Comparison of ENCODE assay signal across 22 mouse cellular contexts in the genomic region with DNA sequence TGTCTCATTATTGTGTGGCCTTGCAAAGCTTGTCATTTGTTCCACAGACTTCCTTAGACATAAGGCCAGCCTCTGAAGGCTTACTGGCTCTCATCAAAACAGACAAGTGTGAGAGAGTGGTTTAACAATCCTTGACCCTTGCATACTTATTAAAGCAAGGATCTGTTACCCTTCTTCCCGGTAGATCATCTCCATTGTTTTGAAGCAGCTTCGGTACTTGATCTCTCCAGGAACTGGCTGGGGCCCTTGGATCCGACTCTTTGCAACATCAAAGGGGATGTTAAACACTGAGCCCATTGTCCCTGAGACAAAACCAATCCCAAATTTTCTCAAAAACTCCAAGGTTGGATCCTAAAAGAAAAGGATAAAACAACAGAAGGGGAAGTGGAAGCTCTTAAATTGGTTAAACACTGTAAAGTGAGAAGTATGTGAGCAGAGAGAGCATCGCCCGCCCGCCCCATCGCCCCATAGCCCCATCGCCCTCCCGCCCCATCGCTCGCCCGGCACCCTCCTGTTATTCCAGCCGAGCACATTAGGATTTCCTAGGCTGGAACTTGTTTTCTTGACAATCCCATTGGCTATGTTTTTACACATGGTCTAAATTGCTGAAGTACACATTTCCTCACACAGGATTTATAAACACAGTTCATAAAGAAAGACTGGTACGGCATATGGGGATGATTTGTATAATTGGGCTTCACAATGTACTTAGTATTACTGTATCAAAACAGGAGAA. TPM values are rescaled to one million over a fixed set of nuclear protein-coding genes. Genes with fewer than 3 reads are reported as not detected.
DNase-seq lines count a peak whose midpoint lies in the region; ATAC-seq lines count a peak whose summit lies in the region.
"Had no signal": no experiment of that assay in that cellular context is flagged by ENCODE, and none has a peak within 500 bp of the region (broad histone marks: within the 10 kb centered on the region; RNA-seq: fewer than 3 reads in every experiment).

No protein-coding gene starts in this region.

- no peak for DNase-seq in neural tube, embryonic 10.5 days (ENCODE audit: extremely low spot score, low spot score)
- DNase-seq in embryo, embryonic 11 days: peak; percentile 52
- peak; percentile 21 for DNase-seq in retina, postnatal 1 day
- no peak for DNase-seq in spleen, postnatal 14 days (ENCODE audit: low spot score in 2 of 2)
- DNase-seq in MN1 (ENCODE audit: low spot score): no peak
- DNase-seq: adrenal gland, postnatal 25 days; cerebellum, adult 18-20 months; cerebellum, postnatal 36 days; gastrocnemius, adult 2 months; heart, postnatal 4 days; layer of hippocampus, postnatal 36 days; lung, adult 2 months; lung, postnatal 36 days; right cerebral cortex, postnatal 25 days; thymus, postnatal 4 days had no signal

- WGBS in neural tube, embryonic 12.5 days: 5% methylated on average over 14 of the region's 14 CpGs
- WGBS in embryonic facial prominence, embryonic 15.5 days: 8% methylated on average over 14 of the region's 14 CpGs

- H3K9ac ChIP-seq in neural tube, embryonic 12.5 days: no peak overlapping the region
- no peak overlapping the region for H3K9ac ChIP-seq in embryonic facial prominence, embryonic 15.5 days
- H3K9ac ChIP-seq: heart, embryonic 13.5 days; midbrain, embryonic 12.5 days had no signal

- no peak overlapping the region for H3K4me3 ChIP-seq in neural tube, embryonic 12.5 days
- no peak overlapping the region for H3K4me3 ChIP-seq in embryonic facial prominence, embryonic 15.5 days (replicated peaks)
- H3K4me3 ChIP-seq: erythroblast, embryonic 14.5 days; gastrocnemius, adult 2 months; heart, embryonic 13.5 days; midbrain, embryonic 12.5 days had no signal

- H3K36me3 ChIP-seq in neural tube, embryonic 12.5 days: no peaks in the 10 kb centered on the region
- H3K36me3 ChIP-seq in embryonic facial prominence, embryonic 15.5 days: no peaks in the 10 kb centered on the region
- H3K36me3 ChIP-seq: heart, embryonic 13.5 days; midbrain, embryonic 12.5 days had no signal

- H3K27ac ChIP-seq in neural tube, embryonic 12.5 days: no peak overlapping the region
- H3K27ac ChIP-seq in embryonic facial prominence, embryonic 15.5 days (replicated peaks): no peak overlapping the region
- H3K27ac ChIP-seq: gastrocnemius, adult 2 months; heart, embryonic 13.5 days; midbrain, embryonic 12.5 days had no signal

- H3K4me2 ChIP-seq in neural tube, embryonic 12.5 days (replicated peaks): 0 out of 2 replicates have a peak overlapping the region, but pooled peaks have one; percentile 29
- H3K4me2 ChIP-seq in embryonic facial prominence, embryonic 15.5 days (replicated peaks): peak overlapping the region; percentile 19; the same call in 1 of the 2 replicates
- H3K4me2 ChIP-seq: heart, embryonic 13.5 days; midbrain, embryonic 12.5 days had no signal

- no peaks in the 10 kb centered on the region for H3K4me1 ChIP-seq in neural tube, embryonic 12.5 days
- H3K4me1 ChIP-seq in embryonic facial prominence, embryonic 15.5 days: peaks cover 4% of the 10 kb centered on the region; the same call in 1 of the 2 replicates
- H3K4me1 ChIP-seq: heart, embryonic 13.5 days had no signal

- peaks cover 16% of the 10 kb centered on the region; the same call in 1 of the 2 replicates for H3K27me3 ChIP-seq in neural tube, embryonic 12.5 days (replicated peaks)
- peaks cover 33% of the 10 kb centered on the region for H3K27me3 ChIP-seq in embryonic facial prominence, embryonic 15.5 days

- no peak for ATAC-seq in neural tube, embryonic 12.5 days (ENCODE audit: low FRiP score, low read depth)
- ATAC-seq in embryonic facial prominence, embryonic 15.5 days (ENCODE audit: insufficient number of reproducible peaks, low FRiP score, low TSS enrichment, low read depth): peak; percentile 67
- ATAC-seq: inflammation-experienced regulatory T-cells, adult 6 months had no signal

- no peaks in the 10 kb centered on the region for H3K9me3 ChIP-seq in neural tube, embryonic 12.5 days
- no peaks in the 10 kb centered on the region for H3K9me3 ChIP-seq in embryonic facial prominence, embryonic 15.5 days (replicated peaks)
- H3K9me3 ChIP-seq: heart, embryonic 13.5 days; midbrain, embryonic 12.5 days had no signal

RNA-seq across cellular contexts. Expression of a gene that starts 26.6 kb away (rescaled TPM):
- polyA plus RNA-seq in neural tube, embryonic 12.5 days (2016; fragmentation: Nextera tagmentation; extraction: Ambion mirVana): 2.9 and 4.8 TPM in 2 replicates
- 7.6 and 11.7 TPM in 2 replicates for polyA plus RNA-seq in embryonic facial prominence, embryonic 15.5 days (2015; fragmentation: Nextera tagmentation; extraction: Ambion mirVana)
- polyA plus RNA-seq: erythroblast, embryonic 14.5 days; liver, adult 2 months had no signal

Comparison
In these comparisons a context has a peak if more than half of its experiments do, and no peak if none do; other contexts are left out.
1. DNase-seq: peak in embryo, embryonic 11 days (single experiment) and retina, postnatal 1 day (single experiment); none in neural tube, embryonic 10.5 days (single experiment), spleen, postnatal 14 days (0 of 2) and MN1 (single experiment).